Mouse (Mus musculus) liver, embryonic 18 days (tissue): ENCODE data around the gene Stk11ip. TPM values are rescaled to one million over a fixed set of nuclear protein-coding genes. Genes with fewer than 3 reads are reported as not detected.

Experiments used
- polyA plus RNA-seq: library from polyadenylated mRNA; depleted of rRNA; stranded (reverse); fragments of >200 nt; gene quantifications from 2 replicates; pipeline ENCODE4 v1.2.3, GENCODE M21; 2012; rRNA removed

Gene Stk11ip
- 4.9 and 5.3 TPM in 2 replicates for polyA plus RNA-seq

DNA sequence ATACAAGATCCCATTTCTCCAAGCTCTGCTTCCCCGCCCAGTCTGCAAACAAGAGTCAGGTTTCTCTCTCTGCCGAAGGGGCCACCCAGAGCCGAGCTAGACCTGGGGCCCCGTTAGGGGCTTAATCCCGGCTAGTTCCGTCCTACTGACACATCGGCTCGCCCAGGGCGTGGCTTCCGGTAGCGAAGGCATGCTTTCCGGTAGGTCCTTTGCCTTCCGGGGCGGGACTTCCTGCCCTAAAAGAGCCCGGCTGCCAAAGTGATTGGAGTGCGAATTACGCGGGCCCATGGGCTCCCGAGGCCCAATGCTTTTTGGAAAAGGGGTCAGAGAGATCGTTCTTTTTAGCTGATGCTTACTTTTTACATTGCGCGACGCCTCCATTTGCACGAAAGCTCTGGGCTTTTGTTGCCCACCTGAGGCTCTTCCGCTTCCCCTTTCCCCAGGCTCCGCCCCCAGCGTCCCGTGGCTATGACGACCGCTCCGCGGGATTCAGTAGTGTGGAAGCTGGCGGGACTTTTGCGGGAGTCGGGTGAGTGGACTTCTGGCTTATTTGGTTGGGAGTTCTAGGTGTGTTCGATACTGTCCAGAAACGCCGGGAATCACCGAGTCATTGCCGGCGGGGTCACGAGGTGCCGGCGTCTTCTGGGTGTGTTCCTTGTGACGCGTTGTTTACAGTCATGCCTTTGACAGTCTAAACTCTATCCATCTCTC is at the start of gene Stk11ip:
Gene Stk11ip, plus strand, starts transcription at position 209 of the 711 bp plus-strand sequence.

DNA sequence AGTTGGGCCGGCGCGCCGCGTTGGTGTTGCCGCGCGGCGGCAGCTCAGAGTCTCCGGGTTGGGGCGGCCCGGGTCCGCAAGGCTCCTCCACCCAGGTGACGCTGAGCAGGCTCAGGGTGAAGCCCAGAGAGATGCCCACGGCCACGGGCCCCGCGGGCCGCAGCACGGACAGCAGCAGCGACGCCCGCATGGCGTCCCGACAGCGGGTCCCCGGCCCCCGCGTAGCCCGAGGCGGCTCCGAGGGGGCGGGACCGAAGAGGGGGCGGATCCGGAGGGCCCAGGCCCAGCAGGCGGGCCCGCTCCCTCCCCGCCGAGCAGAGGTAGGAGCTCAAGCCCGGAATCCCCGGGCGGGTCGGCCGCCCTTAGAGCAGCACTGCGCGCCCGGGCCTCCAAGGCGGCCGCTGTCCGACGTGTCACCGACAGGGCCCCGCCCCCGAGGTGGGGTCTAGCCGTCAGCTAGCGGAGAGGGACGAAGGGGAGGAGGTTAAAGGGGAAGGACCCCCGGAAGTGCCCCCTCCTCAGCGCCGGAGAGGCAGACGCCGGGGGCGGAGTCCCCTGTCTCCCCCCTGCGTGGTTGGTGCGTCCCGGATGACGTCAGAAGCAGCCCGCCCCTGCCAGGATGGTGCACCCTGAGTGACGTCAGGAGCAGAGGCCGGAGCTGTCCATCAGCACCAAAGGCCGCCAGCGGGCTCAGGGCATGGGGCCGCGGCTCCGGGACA is 42.3 kb upstream of the Stk11ip start, which contains the start of the genes Chpf and Tmem198:
Gene Chpf, minus strand, starts transcription at position 392 of the 719 bp plus-strand sequence.
Gene Tmem198, plus strand, starts transcription at position 617 of the 719 bp plus-strand sequence.

DNA sequence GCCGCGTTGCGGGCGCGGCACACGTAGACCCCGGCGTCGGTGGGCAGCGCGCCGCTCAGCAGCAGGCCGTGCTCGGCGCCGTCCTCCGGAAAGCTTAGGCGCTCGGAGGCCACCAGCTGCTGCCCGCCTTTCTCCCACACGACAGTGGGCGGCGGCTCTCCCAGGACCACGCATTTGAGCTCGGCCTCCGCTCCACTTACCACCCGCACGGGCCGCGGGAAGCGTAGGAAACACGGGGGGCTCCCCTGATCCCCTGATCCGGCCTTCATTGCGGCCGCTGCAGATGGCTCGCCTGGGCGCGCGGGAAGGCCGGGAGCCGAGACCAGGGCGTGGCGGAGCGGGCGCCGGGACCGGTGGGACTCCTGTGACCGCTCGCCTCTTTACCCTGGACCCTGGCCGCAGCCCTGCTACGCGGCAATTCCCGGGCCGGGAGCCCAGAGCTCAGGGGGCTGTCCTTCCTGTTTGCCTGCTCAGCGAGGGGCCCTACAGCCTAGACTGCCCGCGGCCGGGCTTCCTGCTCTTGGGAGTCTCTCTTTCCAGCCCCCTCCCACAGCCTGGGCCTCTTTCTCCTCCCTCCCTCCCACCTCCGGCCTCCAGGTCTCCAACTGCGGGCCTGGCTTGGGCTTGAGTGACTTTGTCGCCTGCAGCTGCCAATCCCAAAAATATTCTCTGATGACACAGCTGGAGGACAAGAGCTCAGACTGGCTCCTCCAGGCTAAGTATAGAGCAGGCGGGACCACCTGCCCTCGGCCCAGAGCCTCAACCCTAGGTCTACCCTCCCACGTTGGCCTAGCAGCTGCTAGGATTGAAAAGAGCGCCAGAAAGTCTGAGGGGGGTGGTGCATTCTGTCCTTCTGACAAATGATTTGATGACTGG is 15.1 kb upstream of the Stk11ip start, which contains the start of gene Obsl1:
Gene Obsl1, minus strand, starts transcription at position 497 of the 876 bp plus-strand sequence.

GRCm38 (mm10) chr1:75507006-75507405 is 14.3 kb upstream of the Stk11ip start, which contains the start of gene Inha:
Gene Inha (plus strand): TSS chr1:75507077.

GRCm38 (mm10) chr1:75545965-75546956 is 24.9 kb downstream of the Stk11ip start, which contains the start of gene Slc4a3:
Gene Slc4a3 (plus strand): TSS chr1:75546266.

Other genes starting within 250 kb of the Stk11ip start
- not detected in 2 replicates for gene Resp18, start 243.1 kb upstream of the Stk11ip start, polyA plus RNA-seq
- 61.8 and 63.4 TPM in 2 replicates for gene Dnpep, start 203.5 kb upstream of the Stk11ip start, polyA plus RNA-seq
- 2.0 and 2.2 TPM in 2 replicates for gene Des, start 161.2 kb upstream of the Stk11ip start, polyA plus RNA-seq
- gene Speg, start 146.2 kb upstream of the Stk11ip start, polyA plus RNA-seq: 4.9 and 6.9 TPM in 2 replicates
- 38.7 and 42.0 TPM in 2 replicates for gene Gmppa, start 85.6 kb upstream of the Stk11ip start, polyA plus RNA-seq
- 0.01 and 0.03 TPM in 2 replicates for gene Asic4, start 71.1 kb upstream of the Stk11ip start, polyA plus RNA-seq
- gene Chpf, start 42.2 kb upstream of the Stk11ip start, polyA plus RNA-seq: 3.7 and 4.1 TPM in 2 replicates
- 0.10 TPM in 2 replicates for gene Tmem198, start 42.0 kb upstream of the Stk11ip start, polyA plus RNA-seq
- 10.4 and 12.4 TPM in 2 replicates for gene Obsl1, start 15.1 kb upstream of the Stk11ip start, polyA plus RNA-seq
- gene Inha, start 14.5 kb upstream of the Stk11ip start, polyA plus RNA-seq: 1.8 and 2.0 TPM in 2 replicates
- gene Slc4a3, start 24.7 kb downstream of the Stk11ip start, polyA plus RNA-seq: 1.9 TPM in 2 replicates